ENCODE assay signal across 12 mouse cellular contexts in the genomic region with DNA sequence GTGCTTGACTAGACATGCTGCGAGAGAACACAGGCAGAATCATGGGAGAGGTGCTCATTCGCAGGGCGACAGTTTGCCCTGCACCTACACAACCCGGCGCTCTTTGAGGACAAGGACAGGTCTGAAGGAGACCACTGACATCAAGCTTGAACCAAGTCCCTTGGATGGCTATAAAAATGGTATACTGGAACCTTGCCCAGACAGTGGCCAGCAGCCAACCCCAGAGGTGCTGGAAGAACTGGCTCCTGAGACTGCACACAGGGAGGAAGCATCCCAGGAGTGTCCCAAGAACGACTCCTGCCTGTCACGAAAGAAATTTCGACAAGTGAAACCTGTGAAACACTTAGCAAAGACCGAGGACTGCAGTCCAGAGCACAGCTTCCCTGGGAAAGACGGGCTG. TPM values are rescaled to one million over a fixed set of nuclear protein-coding genes. Genes with fewer than 3 reads are reported as not detected.
DNase-seq lines count a peak whose midpoint lies in the region; ATAC-seq and TF ChIP-seq lines count a peak whose summit lies in the region.
"Had no signal": no experiment of that assay in that cellular context is flagged by ENCODE, and none has a peak within 500 bp of the region (broad histone marks: within the 10 kb centered on the region; RNA-seq: fewer than 3 reads in every experiment).

No protein-coding gene starts in this region.

- H3K27ac ChIP-seq in gastrocnemius, adult 2 months: no peak overlapping the region
- no peak overlapping the region for H3K27ac ChIP-seq in lung, embryonic 14.5 days (ENCODE audit: low read depth)
- no peak overlapping the region for H3K27ac ChIP-seq in lung, postnatal 0 days (ENCODE audit: low read length)
- no peak overlapping the region for H3K27ac ChIP-seq in forebrain, postnatal 0 days (ENCODE audit: low read depth, low read length)

- H3K9ac ChIP-seq in lung, embryonic 14.5 days: no peak overlapping the region
- H3K9ac ChIP-seq in lung, postnatal 0 days (replicated peaks; ENCODE audit: low read depth): no peak overlapping the region
- no peak overlapping the region for H3K9ac ChIP-seq in forebrain, postnatal 0 days
- H3K9ac ChIP-seq: liver, postnatal 0 days had no signal

- 83% methylated on average over 10 of the region's 10 CpGs for WGBS in lung, embryonic 14.5 days
- 72% methylated on average over 10 of the region's 10 CpGs for WGBS in lung, postnatal 0 days
- 90% methylated on average over 10 of the region's 10 CpGs for WGBS in forebrain, postnatal 0 days

- DNase-seq in gastrocnemius, adult 2 months: peak; percentile 68
- no peak for DNase-seq in gastrocnemius, postnatal 4 days (ENCODE audit: low spot score in 2 of 2)
- DNase-seq in lung, embryonic 14.5 days: peak; percentile 12
- DNase-seq in lung, postnatal 0 days (ENCODE audit: low spot score): no peak
- DNase-seq in heart, adult 9 months (ENCODE audit: low spot score in 2 of 2): peak; percentile 25 to 67
- peak; percentile 65 to 74 for DNase-seq in kidney, postnatal 36 days
- DNase-seq in spleen, postnatal 14 days (ENCODE audit: low spot score in 2 of 2): no peak
- no peak for DNase-seq in forebrain, postnatal 0 days
- DNase-seq: embryo, embryonic 11 days; liver, postnatal 0 days; thymus, postnatal 14 days had no signal

- H3K4me2 ChIP-seq in lung, embryonic 14.5 days: no peak overlapping the region
- no peak overlapping the region for H3K4me2 ChIP-seq in lung, postnatal 0 days (replicated peaks; ENCODE audit: low read depth, low read length)
- H3K4me2 ChIP-seq in forebrain, postnatal 0 days (ENCODE audit: low read depth): no peak overlapping the region

- no peaks in the 10 kb centered on the region for H3K4me1 ChIP-seq in lung, embryonic 14.5 days (ENCODE audit: insufficient read depth)
- H3K4me1 ChIP-seq in lung, postnatal 0 days (ENCODE audit: insufficient read depth, low read depth, low read length): peaks cover 3% of the 10 kb centered on the region; the same call in 1 of the 2 replicates
- no peaks in the 10 kb centered on the region for H3K4me1 ChIP-seq in forebrain, postnatal 0 days (ENCODE audit: insufficient read depth)

- no peaks in the 10 kb centered on the region for H3K9me3 ChIP-seq in lung, embryonic 14.5 days (ENCODE audit: low read depth, low read length)
- H3K9me3 ChIP-seq in lung, postnatal 0 days (ENCODE audit: low read length): no peaks in the 10 kb centered on the region
- H3K9me3 ChIP-seq in forebrain, postnatal 0 days (ENCODE audit: low read length): no peaks in the 10 kb centered on the region

- H3K36me3 ChIP-seq in lung, embryonic 14.5 days (ENCODE audit: insufficient read depth): peaks cover 56% of the 10 kb centered on the region
- H3K36me3 ChIP-seq in lung, postnatal 0 days (ENCODE audit: insufficient read depth, low read length): peaks cover 29% of the 10 kb centered on the region; the same call in 1 of the 2 replicates
- H3K36me3 ChIP-seq in forebrain, postnatal 0 days (ENCODE audit: insufficient read depth): peaks cover 51% of the 10 kb centered on the region

- ATAC-seq in lung, embryonic 14.5 days (ENCODE audit: insufficient read depth): no peak
- ATAC-seq in lung, postnatal 0 days: no peak
- ATAC-seq in forebrain, postnatal 0 days: no peak
- ATAC-seq: liver, postnatal 0 days had no signal

- no peak for TF ChIP-seq CTCF in gastrocnemius, adult 2 months (IDR thresholded peaks at IDR 0.05)
- no peak for TF ChIP-seq CTCF in lung, embryonic 14.5 days (IDR thresholded peaks at IDR 0.05; ENCODE audit: low read depth)
- no peak for TF ChIP-seq CTCF in lung, postnatal 0 days (IDR thresholded peaks at IDR 0.05)
- no peak for TF ChIP-seq CTCF in forebrain, postnatal 0 days (IDR thresholded peaks at IDR 0.05; ENCODE audit: low read depth)

- H3K4me3 ChIP-seq in gastrocnemius, adult 2 months: no peak overlapping the region
- H3K4me3 ChIP-seq in lung, embryonic 14.5 days (ENCODE audit: low read depth, low read length): no peak overlapping the region
- no peak overlapping the region for H3K4me3 ChIP-seq in lung, postnatal 0 days (ENCODE audit: low read depth, low read length)
- no peak overlapping the region for H3K4me3 ChIP-seq in forebrain, postnatal 0 days (ENCODE audit: low read depth, low read length)
- H3K4me3 ChIP-seq: myocyte had no signal

- no peak for TF ChIP-seq EP300 in lung, postnatal 0 days (IDR thresholded peaks at IDR 0.05)

- H3K27me3 ChIP-seq in lung, embryonic 14.5 days (ENCODE audit: insufficient read depth, low read length): no peaks in the 10 kb centered on the region
- H3K27me3 ChIP-seq in lung, postnatal 0 days (replicated peaks; ENCODE audit: insufficient read depth, low read length): no peaks in the 10 kb centered on the region
- no peaks in the 10 kb centered on the region for H3K27me3 ChIP-seq in forebrain, postnatal 0 days (ENCODE audit: insufficient read depth, low read length)

- intact Hi-C loops in gastrocnemius, adult 2 months (cut with DNase I): no loop called here

RNA-seq across cellular contexts. Expression of a gene that starts 37.1 kb away (rescaled TPM):
- total RNA-seq in gastrocnemius, adult 2 months (2021): 1 to 10 TPM; 1.8 to 5.4 TPM
- 10 to 100 TPM; 13.6 to 14.9 TPM for total RNA-seq in gastrocnemius, postnatal 4 days (2021)
- 54.0 and 63.0 TPM in 2 replicates for polyA plus RNA-seq in lung, embryonic 14.5 days (2014; fragmentation: Nextera tagmentation; extraction: Ambion mirVana)
- 65.9 and 68.1 TPM in 2 replicates for polyA plus RNA-seq in lung, postnatal 0 days (2015; fragmentation: Nextera tagmentation; extraction: Ambion mirVana)
- total RNA-seq in forebrain, postnatal 0 days (2014; rRNA removed): 67.0 and 69.4 TPM in 2 replicates
- 49.4 and 53.9 TPM in 2 replicates for polyA plus RNA-seq in forebrain, postnatal 0 days (2015; fragmentation: Nextera tagmentation; extraction: Ambion mirVana)

RNA-seq across cellular contexts. Expression of a gene that starts 47.2 kb away (rescaled TPM):
- total RNA-seq in gastrocnemius, adult 2 months (2021): 10 to 100 TPM; 21.7 to 24.2 TPM
- 10 to 100 TPM; 34.5 to 37.1 TPM for total RNA-seq in gastrocnemius, postnatal 4 days (2021)
- polyA plus RNA-seq in lung, embryonic 14.5 days (2014; fragmentation: Nextera tagmentation; extraction: Ambion mirVana): 33.3 and 34.3 TPM in 2 replicates
- 20.5 and 23.7 TPM in 2 replicates for polyA plus RNA-seq in lung, postnatal 0 days (2015; fragmentation: Nextera tagmentation; extraction: Ambion mirVana)
- total RNA-seq in forebrain, postnatal 0 days (2014; rRNA removed): 80.7 and 103 TPM in 2 replicates
- polyA plus RNA-seq in forebrain, postnatal 0 days (2015; fragmentation: Nextera tagmentation; extraction: Ambion mirVana): 24.3 and 38.1 TPM in 2 replicates

Comparison
In these comparisons a context has a peak if more than half of its experiments do, and no peak if none do; other contexts are left out.
1. DNase-seq: peak in gastrocnemius, adult 2 months (single experiment), lung, embryonic 14.5 days (single experiment), heart, adult 9 months (2 of 2) and kidney, postnatal 36 days (2 of 2); none in gastrocnemius, postnatal 4 days (0 of 2), lung, postnatal 0 days (single experiment), spleen, postnatal 14 days (0 of 2) and forebrain, postnatal 0 days (single experiment).